8 mouse cellular contexts compared by ENCODE assay signal in genomic region chr19:60791164-60791563, GRCm38 (mm10). TPM values are rescaled to one million over a fixed set of nuclear protein-coding genes. Genes with fewer than 3 reads are reported as not detected.
A peak's percentile ranks its signal among the peaks of the same experiment; 100 is the strongest.
DNase-seq lines count a peak whose midpoint lies in the region; ATAC-seq lines count a peak whose summit lies in the region.

No protein-coding gene starts in this region.

- H3K4me2 ChIP-seq in lung, embryonic 15.5 days: peak overlapping the region; percentile 50
- H3K4me2 ChIP-seq in intestine, embryonic 15.5 days (replicated peaks): peak overlapping the region; percentile 60
- peak overlapping the region; percentile 88 for H3K4me2 ChIP-seq in neural tube, embryonic 13.5 days

- DNase-seq in lung, adult 18-20 months: no peak
- DNase-seq in right cerebral cortex, postnatal 25 days: no peak
- DNase-seq in layer of hippocampus, adult 8-10 months (ENCODE audit: low spot score in 2 of 2): no peak
- DNase-seq in retina, postnatal 1 day: no peak

- WGBS in lung, embryonic 15.5 days: 11% methylated on average over 9 of the region's 9 CpGs
- 20% methylated on average over 9 of the region's 9 CpGs for WGBS in intestine, embryonic 15.5 days
- 15% methylated on average over 9 of the region's 9 CpGs for WGBS in neural tube, embryonic 13.5 days

- H3K36me3 ChIP-seq in lung, embryonic 15.5 days: no peaks in the 10 kb centered on the region
- H3K36me3 ChIP-seq in intestine, embryonic 15.5 days: no peaks in the 10 kb centered on the region
- H3K36me3 ChIP-seq in neural tube, embryonic 13.5 days: no peaks in the 10 kb centered on the region

- H3K9ac ChIP-seq in lung, embryonic 15.5 days: peak overlapping the region; percentile 99
- H3K9ac ChIP-seq in intestine, embryonic 15.5 days: peak overlapping the region; percentile 99
- peak overlapping the region; percentile 100 for H3K9ac ChIP-seq in neural tube, embryonic 13.5 days

- no peak for ATAC-seq in lung, embryonic 15.5 days (ENCODE audit: borderline replicate concordance, extremely low read depth, low FRiP score, low TSS enrichment)
- ATAC-seq in erythroblast, adult 5-6 weeks (replicated peaks; ENCODE audit: low FRiP score, poor library complexity, severe bottlenecking): peak; percentile 4; the same call in 1 of the 2 replicates
- ATAC-seq in intestine, embryonic 15.5 days: no peak; the same call in 1 of the 2 replicates
- ATAC-seq in neural tube, embryonic 13.5 days (ENCODE audit: low read depth): peak; percentile 46

- H3K27me3 ChIP-seq in lung, embryonic 15.5 days: no peaks in the 10 kb centered on the region
- H3K27me3 ChIP-seq in intestine, embryonic 15.5 days (replicated peaks): no peaks in the 10 kb centered on the region
- no peaks in the 10 kb centered on the region for H3K27me3 ChIP-seq in neural tube, embryonic 13.5 days

- H3K4me1 ChIP-seq in lung, embryonic 15.5 days: peaks cover 15% of the 10 kb centered on the region
- peaks cover 4% of the 10 kb centered on the region; the same call in 1 of the 2 replicates for H3K4me1 ChIP-seq in intestine, embryonic 15.5 days (replicated peaks)
- peaks cover 33% of the 10 kb centered on the region for H3K4me1 ChIP-seq in neural tube, embryonic 13.5 days (replicated peaks)

- peak overlapping the region; percentile 83 for H3K4me3 ChIP-seq in lung, embryonic 15.5 days
- peak overlapping the region; percentile 91 for H3K4me3 ChIP-seq in intestine, embryonic 15.5 days (replicated peaks)
- H3K4me3 ChIP-seq in neural tube, embryonic 13.5 days: peak overlapping the region; percentile 100

- no peaks in the 10 kb centered on the region for H3K9me3 ChIP-seq in lung, embryonic 15.5 days
- H3K9me3 ChIP-seq in intestine, embryonic 15.5 days: no peaks in the 10 kb centered on the region
- no peaks in the 10 kb centered on the region for H3K9me3 ChIP-seq in neural tube, embryonic 13.5 days

- peak overlapping the region; percentile 97 for H3K27ac ChIP-seq in lung, embryonic 15.5 days
- peak overlapping the region; percentile 98 for H3K27ac ChIP-seq in intestine, embryonic 15.5 days
- H3K27ac ChIP-seq in neural tube, embryonic 13.5 days (replicated peaks): peak overlapping the region; percentile 97

RNA-seq across cellular contexts. Expression of gene Eif3a, which starts 0.7 kb away (rescaled TPM):
- 132 and 137 TPM in 2 replicates for polyA plus RNA-seq in lung, embryonic 15.5 days (2015; fragmentation: Nextera tagmentation; extraction: Ambion mirVana)
- total RNA-seq in erythroblast, adult 5-6 weeks (2015; ENCODE audit: low replicate concordance): 63.8 and 94.0 TPM in 2 replicates
- total RNA-seq in erythroblast, adult 5-6 weeks (2017; ENCODE audit: low replicate concordance): 68.9 and 152 TPM in 2 replicates
- polyA plus RNA-seq in intestine, embryonic 15.5 days (2015; fragmentation: Nextera tagmentation; extraction: Ambion mirVana): 138 and 140 TPM in 2 replicates
- polyA plus RNA-seq in neural tube, embryonic 13.5 days (2015; fragmentation: Nextera tagmentation; extraction: Ambion mirVana): 106 and 124 TPM in 2 replicates
- total RNA-seq in layer of hippocampus, adult 8-10 months (2022): 100 to 1,000 TPM in 3 of 4 experiments, 10 to 100 TPM in 1; 92.4 to 109 (median 104) TPM

RNA-seq across cellular contexts. Expression of gene Fam45a, which starts 20.2 kb away (rescaled TPM):
- 30.3 and 32.3 TPM in 2 replicates for polyA plus RNA-seq in lung, embryonic 15.5 days (2015; fragmentation: Nextera tagmentation; extraction: Ambion mirVana)
- 11.7 and 15.5 TPM in 2 replicates for total RNA-seq in erythroblast, adult 5-6 weeks (2015; ENCODE audit: low replicate concordance)
- 6.6 and 14.0 TPM in 2 replicates for total RNA-seq in erythroblast, adult 5-6 weeks (2017; ENCODE audit: low replicate concordance)
- 32.0 TPM in 2 replicates for polyA plus RNA-seq in intestine, embryonic 15.5 days (2015; fragmentation: Nextera tagmentation; extraction: Ambion mirVana)
- polyA plus RNA-seq in neural tube, embryonic 13.5 days (2015; fragmentation: Nextera tagmentation; extraction: Ambion mirVana): 38.8 and 39.9 TPM in 2 replicates
- 10 to 100 TPM; 43.2 to 54.7 (median 48.6) TPM for total RNA-seq in layer of hippocampus, adult 8-10 months (2022)

RNA-seq across cellular contexts. Expression of gene Nanos1, which starts 35.4 kb away (rescaled TPM):
- polyA plus RNA-seq in lung, embryonic 15.5 days (2015; fragmentation: Nextera tagmentation; extraction: Ambion mirVana): 1.4 and 1.6 TPM in 2 replicates
- 0.58 and 1.7 TPM in 2 replicates for total RNA-seq in erythroblast, adult 5-6 weeks (2015; ENCODE audit: low replicate concordance)
- 1.6 and 2.9 TPM in 2 replicates for total RNA-seq in erythroblast, adult 5-6 weeks (2017; ENCODE audit: low replicate concordance)
- polyA plus RNA-seq in intestine, embryonic 15.5 days (2015; fragmentation: Nextera tagmentation; extraction: Ambion mirVana): 1.1 and 1.3 TPM in 2 replicates
- 12.6 and 13.4 TPM in 2 replicates for polyA plus RNA-seq in neural tube, embryonic 13.5 days (2015; fragmentation: Nextera tagmentation; extraction: Ambion mirVana)
- total RNA-seq in layer of hippocampus, adult 8-10 months (2022): 10 to 100 TPM; 13.8 to 17.5 (median 15.8) TPM

Comparison
In these comparisons a context has a peak if more than half of its experiments do, and no peak if none do; other contexts are left out.
1. ATAC-seq: peak in erythroblast, adult 5-6 weeks (single experiment) and neural tube, embryonic 13.5 days (single experiment); none in lung, embryonic 15.5 days (single experiment) and intestine, embryonic 15.5 days (single experiment).
2. Peak in every context shown above with its lines, with median percentiles within 50 percentile points of each other: H3K27ac ChIP-seq, H3K4me2 ChIP-seq, H3K4me3 ChIP-seq and H3K9ac ChIP-seq.